Comparison of ENCODE assay signal across 8 mouse cellular contexts in the genomic region with DNA sequence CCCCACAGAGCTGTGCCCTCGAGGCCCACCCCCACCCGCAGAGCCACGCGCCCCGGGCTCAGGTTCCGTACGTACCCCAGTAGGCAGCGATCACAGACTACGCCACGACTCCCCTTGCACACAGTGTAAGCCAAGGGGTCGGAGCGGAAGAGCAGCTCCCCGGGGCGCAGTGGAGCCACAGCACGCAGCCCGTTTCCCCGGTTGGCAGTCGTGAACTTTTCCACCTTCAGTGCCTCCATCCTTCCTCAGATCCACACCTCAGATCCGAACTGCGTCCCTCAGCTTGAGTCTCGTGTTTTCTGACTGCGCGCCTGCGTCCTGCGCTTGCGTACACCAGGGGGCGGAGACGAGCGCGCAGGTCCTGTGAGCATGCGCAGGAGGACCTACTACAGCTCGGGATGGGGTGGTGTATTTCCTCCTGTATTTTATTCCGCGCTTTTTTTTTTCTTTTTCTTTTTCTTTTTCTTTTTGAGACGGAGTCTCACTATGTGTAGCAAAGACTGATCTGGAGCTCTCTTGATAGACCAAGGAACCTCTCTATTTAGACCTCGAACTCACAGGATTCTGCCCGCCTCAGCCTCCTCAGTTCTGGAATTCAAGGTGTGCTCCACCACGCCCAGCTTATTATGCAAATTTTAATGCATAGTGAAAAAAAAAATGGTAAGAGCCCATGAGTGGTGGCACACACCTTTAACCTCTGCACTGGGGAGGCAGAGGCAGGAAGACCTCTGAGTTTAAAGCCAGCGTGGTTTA. TPM values are rescaled to one million over a fixed set of nuclear protein-coding genes. Genes with fewer than 3 reads are reported as not detected.
DNase-seq lines count a peak whose midpoint lies in the region; ATAC-seq lines count a peak whose summit lies in the region.

Smyd3 (minus strand) TSS at position 329 of the 753 bp plus-strand sequence.

- H3K27ac ChIP-seq in hindbrain, embryonic 13.5 days: no peak within 1 kb of the TSS

- H3K36me3 ChIP-seq in hindbrain, embryonic 13.5 days: no peaks in the 10 kb centered on the region

- 0 out of 2 replicates have a peak, but pooled peaks cover 3% of the 10 kb centered on the region for H3K27me3 ChIP-seq in hindbrain, embryonic 13.5 days

- peak; percentile 96 for DNase-seq in NIH3T3 (ENCODE audit: low read depth)
- peak; percentile 90 for DNase-seq in cerebellum, postnatal 10 days
- DNase-seq in frontal cortex, postnatal 10 days (ENCODE audit: low spot score in 2 of 2): peak; percentile 56 to 80
- peak; percentile 61 to 81 for DNase-seq in layer of hippocampus, postnatal 25 days (ENCODE audit: extremely low spot score in 1 of 2, low spot score in 1 of 2)
- peak; percentile 83 for DNase-seq in lung, postnatal 25 days (ENCODE audit: low spot score)
- DNase-seq in retina, embryonic 14.5 days (ENCODE audit: low spot score): peak; percentile 82
- peak; percentile 90 for DNase-seq in thymus, postnatal 4 days

- H3K4me1 ChIP-seq in hindbrain, embryonic 13.5 days (replicated peaks): peaks cover 12% of the 10 kb centered on the region

- peak within 1 kb of the TSS; percentile 99 for H3K4me2 ChIP-seq in hindbrain, embryonic 13.5 days

- no peaks in the 10 kb centered on the region for H3K9me3 ChIP-seq in hindbrain, embryonic 13.5 days

- peak; percentile 91 for ATAC-seq in hindbrain, embryonic 13.5 days (ENCODE audit: low FRiP score)

- peak within 1 kb of the TSS; percentile 85 for H3K9ac ChIP-seq in hindbrain, embryonic 13.5 days

- H3K4me3 ChIP-seq in hindbrain, embryonic 13.5 days: peak within 1 kb of the TSS; percentile 79

- 7% methylated on average over 39 of the region's 39 CpGs for WGBS in hindbrain, embryonic 13.5 days

RNA-seq across cellular contexts. Expression of gene Smyd3, which starts in this region (rescaled TPM):
- 19.6 and 20.7 TPM in 2 replicates for polyA plus RNA-seq in hindbrain, embryonic 13.5 days (2015; fragmentation: Nextera tagmentation; extraction: Ambion mirVana)
- total RNA-seq in layer of hippocampus, postnatal 25 days (2021): 10 to 100 TPM; 19.7 to 20.4 TPM
